ENCODE assay signal across 14 mouse cellular contexts in genomic region chr13:52596692-52597091, GRCm38 (mm10). TPM values are rescaled to one million over a fixed set of nuclear protein-coding genes. Genes with fewer than 3 reads are reported as not detected.
A peak's percentile ranks its signal among the peaks of the same experiment; 100 is the strongest.
DNase-seq lines count a peak whose midpoint lies in the region; ATAC-seq and TF ChIP-seq lines count a peak whose summit lies in the region.
"Had no signal": no experiment of that assay in that cellular context is flagged by ENCODE, and none has a peak within 500 bp of the region (broad histone marks: within the 10 kb centered on the region; RNA-seq: fewer than 3 reads in every experiment).

No protein-coding gene starts in this region.

- H3K79me2 ChIP-seq in liver, adult 2 months (ENCODE audit: control insufficient read depth, insufficient read depth, low read length) = no peaks in the 10 kb centered on the region

- no peaks in the 10 kb centered on the region for H3K27me3 ChIP-seq in liver, adult 2 months (ENCODE audit: control insufficient read depth, insufficient read depth, low read length)
- H3K27me3 ChIP-seq: midbrain, embryonic 12.5 days had no signal

- TF ChIP-seq POLR2A in liver, adult 2 months (IDR thresholded peaks at IDR 0.05; ENCODE audit: extremely low read depth, insufficient read depth, low read length) = no peak

- TF ChIP-seq CTCF in liver, adult 2 months (IDR thresholded peaks at IDR 0.05; ENCODE audit: low read depth, low read length) = no peak
- no peak for TF ChIP-seq CTCF in layer of hippocampus, adult 2 months (conservative IDR thresholded peaks at IDR 0.05)

- H3K4me3 ChIP-seq in liver, adult 2 months (ENCODE audit: insufficient read depth, low read depth, low read length) = no peak overlapping the region
- H3K4me3 ChIP-seq in layer of hippocampus, adult 2 months = no peak overlapping the region
- H3K4me3 ChIP-seq: left cerebral cortex, adult 2 months; midbrain, embryonic 12.5 days had no signal

- 77% methylated on average over 5 of the region's 5 CpGs for WGBS in liver, adult 2 months

- H3K27ac ChIP-seq in liver, adult 2 months (replicated peaks; ENCODE audit: insufficient read depth, low read depth, low read length) = no peak overlapping the region
- H3K27ac ChIP-seq in layer of hippocampus, adult 2 months = no peak overlapping the region
- H3K27ac ChIP-seq: left cerebral cortex, adult 2 months; midbrain, embryonic 12.5 days had no signal

- ATAC-seq in common myeloid progenitor, adult 5-6 weeks (replicated peaks; ENCODE audit: low read depth, poor library complexity, severe bottlenecking) = peak; percentile 91
- peak; percentile 94 for ATAC-seq in megakaryocyte, adult 5-6 weeks (ENCODE audit: poor library complexity, severe bottlenecking)
- no peak for ATAC-seq in erythroblast, adult 5-6 weeks (replicated peaks; ENCODE audit: low FRiP score, poor library complexity, severe bottlenecking)
- ATAC-seq: intestine, embryonic 16.5 days had no signal

- H3K9ac ChIP-seq in liver, adult 2 months (ENCODE audit: low read depth, low read length) = no peak overlapping the region
- H3K9ac ChIP-seq: midbrain, embryonic 12.5 days had no signal

- peak; percentile 18 for DNase-seq in liver, adult 2 months (ENCODE audit: extremely low read depth, low read depth, low spot score)
- DNase-seq in liver (no peak), A20 (ENCODE audit: low read depth, low spot score) (peak; percentile 89)
- DNase-seq in layer of hippocampus, adult 2 months (ENCODE audit: low spot score in 2 of 2) = no peak
- no peak for DNase-seq in gastrocnemius, postnatal 10 days
- DNase-seq: heart, postnatal 4 days; kidney, postnatal 4 days; right cerebral cortex, postnatal 4 days had no signal

- H3K36me3 ChIP-seq in liver, adult 2 months (ENCODE audit: control insufficient read depth, insufficient read depth, low read length) = no peaks in the 10 kb centered on the region
- H3K36me3 ChIP-seq: midbrain, embryonic 12.5 days had no signal

- no peaks in the 10 kb centered on the region for H3K4me1 ChIP-seq in liver, adult 2 months (ENCODE audit: control insufficient read depth, insufficient read depth, low read length)
- H3K4me1 ChIP-seq: midbrain, embryonic 12.5 days had no signal

RNA-seq across cellular contexts. Expression of gene Syk, which starts 13.7 kb away (rescaled TPM):
- 3.0 and 4.2 TPM in 2 replicates for total RNA-seq in liver, adult 2 months (2014; rRNA removed)
- 0.96 and 1.9 TPM in 2 replicates for polyA plus RNA-seq in liver, adult 2 months (2012; rRNA removed)
- 79.3 and 83.0 TPM in 2 replicates for total RNA-seq in common myeloid progenitor, adult 5-6 weeks (2017)
- total RNA-seq in megakaryocyte, adult 5-6 weeks (2015) = 87.8 and 90.2 TPM in 2 replicates
- 157 and 178 TPM in 2 replicates for total RNA-seq in megakaryocyte, adult 5-6 weeks (2017)
- total RNA-seq in erythroblast, adult 5-6 weeks (2015; ENCODE audit: low replicate concordance) = 15.9 and 18.4 TPM in 2 replicates
- 23.1 and 25.4 TPM in 2 replicates for total RNA-seq in erythroblast, adult 5-6 weeks (2017; ENCODE audit: low replicate concordance)
- total RNA-seq in layer of hippocampus, adult 2 months (2021) = 1 to 10 TPM; 3.1 TPM
- 1 to 10 TPM; 3.2 to 5.8 TPM for total RNA-seq in gastrocnemius, postnatal 10 days (2021)

Comparison
In these comparisons a context has a peak if more than half of its experiments do, and no peak if none do; other contexts are left out.
1. DNase-seq: peak in liver, adult 2 months (single experiment) and A20 (single experiment); none in liver (single experiment), layer of hippocampus, adult 2 months (0 of 2) and gastrocnemius, postnatal 10 days (single experiment).